Mouse (Mus musculus) MN1 (cell line): Measurements from ENCODE around the gene Nipa1.
A peak's percentile ranks its signal among the peaks of the same experiment; 100 is the strongest.

Experiments used
- DNase-seq: peaks from one replicate; pipeline ENCODE4 v3.0.0-alpha.2; 2016; ENCODE audit warnings: low spot score

Gene Nipa1

DNA sequence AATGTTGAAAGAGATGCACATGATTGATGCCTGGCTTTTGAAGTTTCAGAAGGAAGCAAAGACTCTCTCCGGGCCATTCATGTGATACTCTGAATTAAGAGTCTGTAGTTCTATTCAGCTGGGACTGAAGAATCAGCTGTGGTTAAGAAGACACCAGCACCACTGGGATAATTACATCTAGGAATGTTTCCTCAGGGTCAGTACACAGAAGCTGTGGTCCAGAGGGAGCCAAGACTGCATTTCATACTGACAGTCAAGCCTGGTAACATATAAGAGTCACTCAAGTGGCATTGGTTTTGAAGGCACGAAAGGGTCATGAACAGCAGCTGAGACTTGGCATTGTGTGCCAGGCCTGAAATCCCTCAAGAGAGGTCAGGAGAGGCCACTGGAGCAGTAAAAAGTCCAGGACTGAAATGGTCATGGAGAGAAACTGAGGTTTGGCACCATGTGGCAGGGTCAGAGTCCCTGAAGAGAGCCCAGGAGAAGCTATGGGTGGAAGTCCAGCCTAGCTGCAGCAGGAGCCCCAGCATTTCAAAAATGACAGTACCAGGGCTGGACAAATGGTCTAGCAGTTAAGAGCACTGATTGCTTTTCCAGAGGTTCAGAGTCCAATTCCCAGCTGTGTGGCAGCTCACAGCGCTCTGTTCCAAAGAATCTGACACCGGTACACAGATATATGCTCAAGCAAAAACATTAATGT, 9.3 kb downstream of the Nipa1 start:
- no peak for DNase-seq

DNA sequence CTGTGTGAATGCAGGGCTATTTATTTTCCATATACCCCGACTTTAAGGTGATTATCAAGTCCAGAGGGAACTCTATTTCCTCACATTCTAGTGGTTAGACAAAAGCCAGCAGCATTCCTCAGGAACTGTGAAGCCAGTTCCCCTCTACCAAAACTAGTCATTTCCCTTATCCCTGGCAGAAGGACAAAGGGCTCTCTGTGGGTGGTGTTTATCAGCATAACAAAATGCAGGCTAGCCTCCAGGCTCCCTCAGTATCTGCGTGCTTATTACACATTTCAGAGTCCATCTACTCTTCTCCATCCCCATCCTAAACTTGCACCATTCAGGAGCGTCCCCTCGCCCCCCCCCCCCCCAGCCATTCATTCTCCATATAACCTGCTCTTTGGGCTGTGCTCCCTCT, 20.8 kb downstream of the Nipa1 start:
- no peak for DNase-seq

DNA sequence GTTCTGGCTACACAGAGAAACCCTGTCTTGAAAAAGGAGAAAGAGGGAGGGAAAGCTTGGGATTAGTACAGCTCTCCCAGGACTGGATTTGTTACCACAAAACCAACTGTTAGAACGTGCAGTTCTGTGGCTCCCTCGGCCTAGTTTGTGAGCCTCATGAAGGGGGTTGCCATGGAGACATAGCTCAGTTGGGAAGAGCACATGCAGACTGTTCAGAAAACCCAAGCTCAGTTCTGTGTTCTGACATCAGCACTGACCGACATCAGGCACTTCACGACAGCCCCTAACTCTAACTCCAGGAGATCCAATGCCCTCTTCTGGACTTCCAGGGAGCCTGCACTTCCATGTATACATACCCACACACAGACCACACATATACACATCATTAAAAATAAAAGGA, 24.7 kb downstream of the Nipa1 start:
- DNase-seq = no peak

DNA sequence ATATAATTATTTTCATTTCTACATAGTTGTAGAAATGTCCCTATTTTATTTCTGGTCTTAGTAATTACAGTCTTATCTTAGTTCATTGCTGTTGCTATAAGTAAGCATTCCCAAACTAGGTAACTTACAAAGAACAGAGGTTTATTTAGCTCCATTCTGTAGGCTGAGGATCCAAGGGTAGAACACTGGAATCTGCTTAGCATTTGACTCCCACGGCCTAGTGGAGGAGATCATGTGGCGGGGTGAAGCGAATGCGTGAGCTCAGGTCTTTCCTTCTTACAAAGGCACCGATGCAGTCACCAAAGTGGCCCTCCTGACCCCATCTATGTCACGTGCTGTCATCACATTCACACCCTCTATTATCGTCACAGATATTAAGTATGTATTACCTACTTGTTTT, 27.9 kb downstream of the Nipa1 start:
- DNase-seq = no peak

DNA sequence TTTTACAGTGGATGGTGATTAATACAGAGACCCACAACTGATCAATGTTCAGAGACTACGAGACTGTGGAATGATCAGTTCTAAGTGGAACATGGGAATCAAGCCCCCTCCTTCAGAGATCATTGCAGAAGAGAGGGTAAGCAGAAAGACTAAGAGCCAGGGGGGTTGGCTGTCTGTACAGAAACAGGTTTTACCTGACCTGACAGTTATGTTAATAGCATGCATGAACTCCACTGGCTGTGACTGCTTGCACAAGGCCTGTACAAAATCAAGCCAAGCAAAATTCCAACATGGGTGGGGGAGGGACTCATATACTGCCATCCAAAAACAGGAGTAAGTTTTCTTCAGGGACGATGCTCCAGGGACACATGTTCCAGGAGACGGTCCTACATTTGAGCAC, 28.6 kb downstream of the Nipa1 start:
- no peak for DNase-seq

DNA sequence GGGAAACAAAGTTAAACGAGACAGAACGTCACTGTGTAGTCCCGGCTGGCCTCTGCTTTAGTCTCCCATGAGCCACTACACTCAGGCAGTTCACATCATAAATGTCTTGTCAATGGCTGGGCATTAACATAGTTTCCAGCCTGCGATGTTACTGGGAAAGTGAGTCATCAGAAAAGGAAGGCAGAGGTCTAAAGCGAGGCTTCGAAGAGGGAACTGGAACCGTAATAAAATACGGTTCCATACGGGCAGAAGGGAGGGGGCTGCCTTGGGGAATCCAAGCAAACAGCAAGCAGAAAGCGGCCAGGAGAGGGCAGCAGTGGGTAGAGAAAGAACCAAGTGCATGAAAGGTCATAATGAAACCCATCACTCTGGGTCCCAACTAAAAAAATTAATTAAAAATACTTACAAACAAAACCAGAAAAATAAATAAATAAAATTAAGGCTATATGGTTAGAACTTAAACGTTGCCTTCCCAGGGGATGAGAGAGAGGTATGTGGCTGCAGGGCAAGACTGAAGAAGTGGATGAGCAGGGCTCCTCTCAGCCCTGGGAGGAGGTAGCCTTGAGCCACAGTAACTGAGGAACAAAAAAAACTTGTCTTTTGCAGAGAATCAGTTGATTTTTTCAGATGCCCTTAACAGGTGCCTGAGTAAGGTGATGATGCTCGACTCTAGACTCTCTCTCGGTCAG, 33.1 kb downstream of the Nipa1 start:
- DNase-seq = peak; percentile 62

DNA sequence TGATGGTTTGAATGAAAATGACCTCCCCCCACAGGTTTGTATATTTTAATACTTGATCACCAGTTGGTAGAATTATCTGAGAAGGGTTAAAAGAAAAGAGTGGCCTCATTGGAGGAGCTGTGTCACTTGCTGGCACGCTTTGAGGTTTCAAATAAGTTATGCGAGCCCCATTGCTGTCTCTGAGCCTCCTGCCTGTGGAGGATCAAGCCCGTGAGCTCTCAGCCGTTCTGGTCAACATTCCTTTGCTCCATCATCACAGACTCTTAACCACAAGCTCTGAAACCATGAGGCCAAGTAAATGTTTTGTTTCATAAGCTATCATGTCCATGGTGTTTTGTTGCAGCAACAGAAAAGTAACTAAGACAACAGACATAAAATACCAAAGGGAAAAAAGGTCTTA, 35.0 kb downstream of the Nipa1 start:
- no peak for DNase-seq

DNA sequence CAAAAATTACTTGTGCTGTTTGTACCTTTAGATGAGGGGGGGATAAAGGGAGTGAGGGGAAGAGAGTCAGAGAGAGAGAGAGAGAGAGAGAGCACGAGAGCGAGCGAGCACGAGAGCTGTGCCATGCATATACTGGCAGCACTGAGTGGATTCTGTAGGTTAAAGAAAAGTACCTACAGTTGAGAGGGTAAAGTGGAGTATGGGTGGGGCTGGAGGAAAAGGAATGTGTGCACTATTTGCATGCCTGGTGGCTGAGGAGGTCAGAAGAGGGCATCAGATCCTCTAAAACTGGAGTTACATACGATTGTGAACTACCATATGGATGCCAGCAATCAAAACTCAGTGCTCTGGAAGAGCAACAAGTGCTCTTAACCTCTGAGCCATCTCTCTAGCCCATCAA, 36.6 kb downstream of the Nipa1 start:
- no peak for DNase-seq

DNA sequence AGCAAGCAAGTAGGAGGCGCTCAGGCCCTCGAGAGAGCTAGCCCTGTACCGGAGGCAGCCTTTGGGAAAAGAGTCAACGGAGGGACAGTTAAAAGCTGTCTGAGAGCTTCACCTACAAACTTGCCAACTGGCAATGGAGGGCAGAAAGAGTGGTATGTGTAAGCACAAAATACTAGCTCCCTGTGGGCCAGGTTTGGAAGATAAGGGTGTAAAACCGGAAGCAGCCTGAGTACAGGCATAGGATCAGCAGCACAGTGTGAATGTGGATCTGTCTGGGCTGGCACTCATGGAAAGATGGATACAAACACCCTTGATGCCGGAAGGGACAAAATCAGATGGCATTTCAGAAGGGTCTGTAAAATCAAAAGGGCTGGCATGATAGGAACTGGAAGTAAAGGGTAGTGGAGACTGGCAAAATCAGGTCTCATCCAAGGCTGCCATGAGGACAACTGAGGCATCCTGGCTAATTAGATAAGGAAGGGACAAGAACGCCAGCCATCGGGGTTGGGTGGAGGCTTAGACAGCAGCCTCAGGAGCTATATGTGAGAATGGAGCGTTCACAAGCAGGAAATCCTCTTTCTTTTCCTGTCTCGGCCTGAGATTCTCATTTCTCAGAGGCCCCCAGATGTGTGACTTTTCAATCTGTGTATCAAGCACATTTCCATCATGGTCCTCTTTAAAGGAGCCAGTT, 37.6 kb downstream of the Nipa1 start:
- DNase-seq = no peak

DNA sequence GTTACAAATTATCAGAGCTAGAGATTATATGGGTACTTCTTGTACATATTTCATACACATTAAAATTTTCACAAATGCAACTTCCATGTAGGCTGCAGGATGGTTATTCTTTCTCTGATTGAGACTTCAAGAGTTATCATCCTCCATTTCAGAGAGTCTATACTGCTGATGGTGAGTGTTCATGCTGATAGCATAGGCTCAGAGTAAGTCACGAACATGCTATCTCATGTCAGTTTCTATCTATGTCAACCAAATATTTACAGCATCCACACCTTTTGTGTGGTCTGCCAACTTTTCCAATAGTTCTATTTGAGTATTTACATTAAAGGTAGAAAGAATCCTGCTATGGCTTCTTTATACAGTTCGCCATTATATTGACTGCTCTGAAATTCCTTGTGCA, 38.2 kb downstream of the Nipa1 start:
- no peak for DNase-seq

DNA sequence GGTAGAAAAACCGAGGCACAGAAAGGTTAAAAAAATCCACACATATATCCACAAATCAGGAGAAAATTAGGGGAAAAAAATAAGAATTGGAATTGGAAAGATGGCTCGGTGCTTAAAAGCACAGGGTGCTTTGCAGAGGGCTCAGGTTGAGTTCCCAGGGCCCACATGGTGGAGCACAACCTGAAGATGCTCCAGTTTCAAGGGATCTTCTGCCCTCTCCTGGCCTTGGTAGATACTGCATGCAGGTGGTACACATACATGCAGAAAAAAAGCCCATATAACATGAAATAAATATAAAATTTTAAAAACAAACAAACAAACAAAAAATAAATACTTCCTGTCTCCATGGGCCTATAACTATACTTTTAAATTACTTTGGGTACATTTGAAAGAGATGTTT, 45.3 kb downstream of the Nipa1 start:
- no peak for DNase-seq

DNA sequence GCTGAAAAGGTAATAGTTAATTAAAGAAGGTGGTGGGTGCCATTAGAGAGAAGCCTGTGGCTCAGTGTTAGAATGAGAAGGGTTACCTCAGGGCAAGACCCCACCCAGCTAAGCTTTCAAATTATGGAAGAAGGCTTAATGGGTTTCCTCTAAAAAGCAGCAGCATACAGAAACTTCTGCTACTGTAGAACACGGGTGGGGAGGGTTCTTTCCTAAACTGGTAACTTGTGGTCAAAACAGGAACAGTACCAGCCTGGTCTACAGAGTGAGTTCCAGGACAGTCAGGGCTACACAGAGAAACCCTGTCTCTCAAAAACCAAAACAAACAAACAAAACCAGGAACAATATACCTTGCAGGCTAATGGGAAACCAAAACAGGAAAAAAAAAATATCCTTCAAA, 50.3 kb downstream of the Nipa1 start:
- DNase-seq = no peak

DNA sequence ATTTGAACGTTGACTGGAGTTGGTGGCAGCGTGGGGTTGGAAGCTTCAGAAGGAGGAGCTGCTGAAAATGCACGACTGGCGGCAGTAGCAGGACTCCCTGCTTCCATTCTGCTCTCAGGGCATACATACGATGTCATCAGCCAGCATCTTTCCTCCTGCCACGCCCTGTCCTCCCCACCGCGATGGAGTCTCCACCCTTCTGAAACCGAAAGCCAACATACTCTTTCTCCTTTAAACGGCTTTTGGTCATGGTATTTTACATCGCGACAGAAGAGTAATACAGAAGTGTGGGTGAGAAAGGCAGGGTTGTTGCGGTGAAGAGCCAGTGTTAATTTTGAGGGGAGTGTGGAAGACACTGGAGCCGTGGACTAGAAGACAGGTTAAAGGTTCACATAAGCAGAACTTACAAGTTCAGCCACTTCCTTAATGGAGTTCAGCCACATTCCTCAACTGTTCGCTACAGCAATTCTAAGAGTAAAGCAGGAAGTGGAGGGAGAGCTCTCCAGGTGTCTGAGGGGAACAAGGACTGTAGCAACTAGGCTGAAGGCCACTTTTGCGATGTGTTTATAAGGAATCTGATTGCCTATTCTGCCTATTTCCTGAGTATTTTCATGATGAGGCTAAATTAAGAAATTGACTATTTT, 51.4 kb downstream of the Nipa1 start:
- peak; percentile 30 for DNase-seq

DNA sequence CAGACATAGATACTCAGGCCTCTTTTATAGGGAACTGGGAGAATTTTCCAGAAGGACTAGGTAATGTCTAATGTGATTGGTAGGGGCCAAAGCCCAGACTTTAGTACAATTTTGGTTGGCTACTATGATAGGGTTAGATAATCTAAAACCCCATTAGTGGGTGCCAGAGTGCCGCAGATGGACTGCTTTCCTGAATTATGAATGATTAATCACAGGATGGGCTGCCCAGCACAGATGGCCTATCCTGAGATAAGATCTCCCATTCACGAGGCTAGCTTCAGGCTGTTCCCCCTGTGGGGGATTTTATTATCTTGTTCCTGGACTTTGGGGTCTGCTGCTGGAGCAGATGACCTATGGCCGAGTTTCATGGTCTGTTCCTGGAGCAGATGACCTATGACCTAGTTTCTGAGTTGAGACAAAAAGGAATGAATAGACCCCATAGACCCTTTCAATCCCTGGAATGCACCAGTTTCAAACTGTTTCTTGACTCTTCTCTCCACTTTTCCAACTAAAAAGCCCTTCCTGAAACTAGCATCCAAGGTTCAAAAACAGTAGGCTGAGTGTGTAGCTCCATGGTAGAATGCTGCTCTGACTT, 52.8 kb downstream of the Nipa1 start:
- DNase-seq = peak; percentile 72

DNA sequence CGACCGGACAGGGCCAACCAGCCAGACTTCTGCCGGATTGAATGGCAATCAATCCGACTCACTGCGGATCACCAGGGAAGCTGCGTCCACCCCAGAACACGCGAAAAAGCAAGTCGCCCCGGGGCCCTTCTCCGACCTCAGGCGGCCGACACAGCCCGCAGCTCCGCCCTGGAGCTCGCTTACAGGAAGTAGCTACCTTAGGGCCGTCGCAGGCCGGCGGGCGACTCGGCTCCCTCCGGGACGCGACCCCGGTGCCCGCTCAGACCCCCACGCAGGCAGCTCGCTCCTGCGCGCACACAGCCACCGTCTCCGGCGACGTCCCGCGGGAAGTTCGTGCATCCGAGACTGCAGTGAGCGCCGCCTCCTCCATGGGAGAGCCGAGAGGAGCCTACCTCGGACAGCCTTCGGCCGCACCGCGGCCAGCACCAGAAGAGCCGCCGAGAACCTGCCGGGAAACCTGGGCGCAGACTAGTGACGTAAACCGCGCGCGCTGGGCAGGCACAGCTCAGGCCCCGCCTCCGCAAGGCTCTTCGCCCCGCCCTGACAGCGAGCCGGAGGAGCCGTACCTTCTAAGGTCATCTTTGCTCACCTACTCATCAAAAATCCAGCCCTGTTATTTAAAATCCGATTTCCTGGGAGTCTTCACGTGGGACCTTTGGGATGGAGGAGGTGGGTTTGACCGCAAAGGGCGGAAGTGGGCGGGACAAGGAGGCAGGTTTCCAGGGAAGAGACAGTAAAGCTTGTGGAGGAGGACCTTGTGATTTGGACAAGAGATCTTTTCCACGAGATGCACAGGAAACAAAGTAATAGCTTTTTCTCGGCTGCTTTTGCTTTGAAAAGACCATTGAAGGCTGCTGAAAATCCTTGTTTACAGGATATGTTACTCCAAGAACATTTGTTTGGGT, 57.5 kb downstream of the Nipa1 start, which contains the start of gene Nipa2:
Gene Nipa2 (minus strand): TSS at position 473 of the 905 bp plus-strand sequence.
- peak; percentile 94 for DNase-seq

DNA sequence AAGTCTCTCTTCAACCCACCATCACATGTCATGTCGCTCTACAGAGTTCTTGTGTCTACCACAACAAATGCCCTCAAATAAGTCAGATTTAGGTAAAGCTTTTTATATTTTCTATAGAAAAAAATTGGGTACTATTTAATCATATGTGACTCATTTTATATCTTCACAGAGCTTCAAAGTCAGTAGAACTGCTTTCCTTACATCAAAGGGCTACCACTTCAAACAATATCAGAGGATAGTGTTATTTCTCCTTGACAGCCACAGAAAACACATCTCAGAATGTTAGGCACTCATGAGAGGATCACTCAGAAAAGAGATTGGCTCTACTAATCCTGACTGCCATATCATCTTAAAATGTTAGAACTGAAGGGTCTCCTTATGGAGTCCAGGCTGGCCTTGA, 59.2 kb downstream of the Nipa1 start:
- DNase-seq = no peak

DNA sequence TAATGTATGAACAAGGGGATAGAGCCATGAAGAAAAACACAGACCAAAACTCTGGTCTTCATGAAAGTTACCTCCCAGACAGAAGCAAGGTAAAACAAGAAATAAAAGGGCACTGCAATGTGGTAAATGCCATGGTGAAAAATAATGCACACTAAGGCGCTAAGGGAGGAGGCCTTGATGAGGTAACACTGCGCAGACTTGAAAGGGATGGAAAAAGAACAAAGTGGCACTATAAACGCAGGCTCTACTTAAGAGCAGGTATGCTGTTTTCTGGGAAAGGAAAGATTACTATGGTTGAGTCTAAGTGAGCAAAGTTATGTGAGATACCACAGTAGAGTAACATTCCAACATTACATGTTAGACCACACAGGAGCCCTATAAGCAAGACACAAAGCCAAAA, 60.0 kb downstream of the Nipa1 start:
- no peak for DNase-seq

DNA sequence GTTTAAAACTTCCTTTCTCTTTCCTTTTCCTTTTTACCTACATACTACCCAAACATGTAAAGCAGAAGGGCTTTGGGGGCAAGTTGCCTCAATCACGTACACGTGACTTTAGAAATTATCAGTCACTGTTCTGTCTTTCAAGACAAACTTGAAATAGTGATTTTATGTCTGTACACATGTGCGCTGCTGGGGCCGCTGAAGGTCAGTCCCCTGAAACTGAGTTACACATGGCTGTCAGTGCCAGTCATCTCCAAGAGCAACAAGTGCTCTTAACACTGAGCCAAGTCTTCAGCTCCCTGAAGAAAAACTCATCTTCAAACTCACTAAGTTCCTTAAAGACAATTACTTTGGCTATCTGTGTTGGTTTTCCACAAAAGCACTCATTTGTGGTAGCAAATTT, 61.8 kb downstream of the Nipa1 start:
- DNase-seq = no peak

DNA sequence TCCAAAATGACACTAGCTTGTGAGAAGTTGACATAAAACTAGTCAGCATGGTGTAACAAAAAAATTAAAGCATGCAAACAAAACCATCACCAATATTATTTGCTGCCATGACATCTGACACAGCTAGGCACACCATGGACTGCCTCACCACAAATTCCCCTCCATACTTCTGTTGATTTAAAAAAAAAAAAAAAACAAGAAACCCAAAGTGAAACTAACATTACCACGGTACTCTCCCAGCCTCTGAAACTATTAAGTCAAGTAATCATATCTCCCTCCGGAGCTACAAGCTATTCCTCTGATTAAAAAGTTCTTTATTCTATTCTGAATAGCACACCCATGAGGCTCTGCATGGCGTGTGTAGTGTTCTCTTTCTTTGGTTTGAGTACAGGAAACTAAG, 62.6 kb downstream of the Nipa1 start:
- no peak for DNase-seq

DNA sequence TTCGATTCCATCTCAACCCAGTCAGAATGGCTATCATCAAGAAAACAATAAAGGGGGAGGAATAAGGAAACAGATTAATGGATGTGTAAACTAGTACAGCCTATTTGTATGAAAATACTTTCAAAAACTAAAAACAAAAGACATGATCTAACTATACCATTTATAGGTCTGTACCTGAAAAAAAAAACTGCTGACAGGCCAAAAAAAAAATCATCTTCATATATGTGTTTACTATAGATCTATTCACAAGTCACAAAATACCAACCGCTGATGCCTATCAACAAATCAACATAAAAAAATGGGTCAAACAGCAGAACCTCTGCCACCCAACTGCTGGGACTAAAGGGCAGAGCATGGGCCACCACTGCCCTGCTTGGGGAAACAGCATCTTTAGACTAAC, 63.7 kb downstream of the Nipa1 start:
- DNase-seq = no peak

DNA sequence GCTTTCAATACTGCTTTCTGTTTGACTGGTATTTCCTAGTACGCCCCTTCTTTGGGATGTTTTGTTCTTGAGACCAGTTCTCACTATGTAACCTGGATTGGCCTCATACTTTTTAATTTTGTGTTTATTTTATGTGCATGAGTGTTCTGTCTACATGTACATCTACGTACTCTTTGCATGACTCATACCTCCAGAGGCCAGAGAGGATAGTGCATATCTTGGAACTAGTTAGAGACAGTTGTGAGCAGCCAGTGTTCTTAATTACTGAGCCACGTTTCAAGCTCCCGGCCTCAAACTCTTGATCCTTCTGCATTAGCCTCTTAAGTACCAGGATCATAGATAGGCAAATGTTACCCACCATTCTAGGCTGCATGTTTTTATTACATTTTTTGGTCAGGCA, 81.4 kb downstream of the Nipa1 start:
- DNase-seq = no peak
